In the genomic region with DNA sequence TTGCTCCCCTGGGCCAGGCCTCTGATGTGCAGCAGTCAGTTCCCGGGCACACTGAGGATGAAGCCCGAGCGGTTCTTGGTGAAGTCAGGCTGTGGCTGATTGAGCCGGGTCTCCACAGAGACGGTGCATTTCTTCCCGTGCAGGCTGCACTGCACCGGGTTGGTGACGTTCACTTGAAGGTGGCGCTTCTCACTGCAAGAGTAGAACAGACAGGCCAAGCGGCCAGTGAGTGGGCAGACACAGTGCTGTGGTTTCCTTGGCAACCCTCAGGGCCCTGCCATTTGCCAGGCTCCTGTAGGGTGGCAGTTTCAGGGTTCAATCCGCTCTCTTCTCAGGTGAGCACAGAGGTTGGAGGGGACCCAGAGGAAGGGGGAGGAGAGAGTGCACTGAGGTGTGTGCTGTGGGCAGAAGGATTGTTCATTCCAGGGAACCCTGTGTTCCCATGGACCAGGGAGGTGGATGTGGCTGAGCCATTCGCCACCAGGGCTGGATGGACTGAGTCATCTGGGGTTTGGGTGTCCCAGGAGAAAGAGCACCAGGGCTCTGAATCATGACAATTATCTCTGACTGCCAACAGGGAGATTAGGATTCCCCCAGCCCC, we compare ENCODE assay signal across 9 mouse cellular contexts. TPM values are rescaled to one million over a fixed set of nuclear protein-coding genes. Genes with fewer than 3 reads are reported as not detected.
DNase-seq lines count a peak whose midpoint lies in the region; ATAC-seq lines count a peak whose summit lies in the region.
"Had no signal": no experiment of that assay in that cellular context is flagged by ENCODE, and none has a peak within 500 bp of the region (broad histone marks: within the 10 kb centered on the region; RNA-seq: fewer than 3 reads in every experiment).

No protein-coding gene starts in this region.

- no peak overlapping the region for H3K4me2 ChIP-seq in heart, embryonic 11.5 days
- peak overlapping the region; percentile 94 for H3K4me2 ChIP-seq in hindbrain, embryonic 14.5 days (replicated peaks)
- H3K4me2 ChIP-seq in midbrain, embryonic 12.5 days (replicated peaks): peak overlapping the region; percentile 33
- no peak overlapping the region for H3K4me2 ChIP-seq in intestine, embryonic 15.5 days (replicated peaks)

- H3K9ac ChIP-seq in heart, embryonic 11.5 days (ENCODE audit: low read depth, low read length): no peak overlapping the region
- peak overlapping the region; percentile 100 for H3K9ac ChIP-seq in hindbrain, embryonic 14.5 days
- H3K9ac ChIP-seq in midbrain, embryonic 12.5 days (replicated peaks): peak overlapping the region; percentile 28
- no peak overlapping the region for H3K9ac ChIP-seq in intestine, embryonic 15.5 days

- no peak for DNase-seq in heart, postnatal 10 days
- DNase-seq in cerebellum, postnatal 14 days: peak; percentile 91
- peak; percentile 73 for DNase-seq in hindbrain, embryonic 14.5 days (ENCODE audit: low spot score)
- DNase-seq in urinary bladder, adult 2 months (ENCODE audit: low spot score): no peak
- no peak for DNase-seq in urinary bladder, postnatal 4 days (ENCODE audit: low spot score in 2 of 2)

- intact Hi-C loops in heart, postnatal 10 days (cut with DNase I): no loop called here

- no peaks in the 10 kb centered on the region for H3K9me3 ChIP-seq in heart, embryonic 11.5 days (replicated peaks; ENCODE audit: control insufficient read depth, low read length)
- no peaks in the 10 kb centered on the region for H3K9me3 ChIP-seq in hindbrain, embryonic 14.5 days (ENCODE audit: control insufficient read depth, low read length)
- H3K9me3 ChIP-seq in midbrain, embryonic 12.5 days: no peaks in the 10 kb centered on the region
- H3K9me3 ChIP-seq in intestine, embryonic 15.5 days: no peaks in the 10 kb centered on the region

- WGBS in heart, embryonic 11.5 days (ENCODE audit: insufficient replicate concordance): 46% methylated on average over 12 of the region's 12 CpGs
- WGBS in hindbrain, embryonic 14.5 days: 16% methylated on average over 12 of the region's 12 CpGs
- whole genome bisulfite sequencing in midbrain, embryonic 12.5 days: 19% methylated on average over 12 of the region's 12 CpGs
- 64% methylated on average over 12 of the region's 12 CpGs for WGBS in intestine, embryonic 15.5 days

- ATAC-seq in heart, embryonic 11.5 days (replicated peaks; ENCODE audit: insufficient number of reproducible peaks, low FRiP score, low TSS enrichment): 0 out of 2 replicates have a peak, but pooled peaks have one; percentile 7
- ATAC-seq in hindbrain, embryonic 14.5 days (ENCODE audit: low FRiP score): peak; percentile 84
- ATAC-seq in midbrain, embryonic 12.5 days (ENCODE audit: low FRiP score, low read depth): peak; percentile 64
- ATAC-seq in intestine, embryonic 15.5 days: no peak

- no peak overlapping the region for H3K27ac ChIP-seq in heart, embryonic 11.5 days (ENCODE audit: low read depth, low read length)
- peak overlapping the region; percentile 84 for H3K27ac ChIP-seq in hindbrain, embryonic 14.5 days
- peak overlapping the region; percentile 73 for H3K27ac ChIP-seq in midbrain, embryonic 12.5 days (replicated peaks)
- no peak overlapping the region for H3K27ac ChIP-seq in intestine, embryonic 15.5 days

- H3K4me3 ChIP-seq in heart, embryonic 11.5 days (ENCODE audit: low read depth, low read length): no peak overlapping the region
- peak overlapping the region; percentile 9; the same call in 1 of the 2 replicates for H3K4me3 ChIP-seq in hindbrain, embryonic 14.5 days (replicated peaks; ENCODE audit: low read length)
- H3K4me3 ChIP-seq in midbrain, embryonic 12.5 days: no peak overlapping the region
- no peak overlapping the region for H3K4me3 ChIP-seq in intestine, embryonic 15.5 days (replicated peaks)
- H3K4me3 ChIP-seq: erythroblast, embryonic 14.5 days had no signal

- H3K4me1 ChIP-seq in heart, embryonic 11.5 days (ENCODE audit: control insufficient read depth, insufficient read depth, low read length): peaks cover 19% of the 10 kb centered on the region
- H3K4me1 ChIP-seq in hindbrain, embryonic 14.5 days (replicated peaks; ENCODE audit: control insufficient read depth, insufficient read depth, low read length): peaks cover 64% of the 10 kb centered on the region
- H3K4me1 ChIP-seq in midbrain, embryonic 12.5 days: peaks cover 61% of the 10 kb centered on the region
- H3K4me1 ChIP-seq in intestine, embryonic 15.5 days (replicated peaks): peaks cover 4% of the 10 kb centered on the region; the same call in 1 of the 2 replicates

- peaks cover 13% of the 10 kb centered on the region; the same call in 1 of the 2 replicates for H3K27me3 ChIP-seq in heart, embryonic 11.5 days (ENCODE audit: control insufficient read depth, insufficient read depth, low read length)
- no peaks in the 10 kb centered on the region for H3K27me3 ChIP-seq in hindbrain, embryonic 14.5 days (ENCODE audit: control insufficient read depth, insufficient read depth, low read length)
- H3K27me3 ChIP-seq in midbrain, embryonic 12.5 days: peaks cover 44% of the 10 kb centered on the region
- no peaks in the 10 kb centered on the region for H3K27me3 ChIP-seq in intestine, embryonic 15.5 days (replicated peaks)

- H3K36me3 ChIP-seq in heart, embryonic 11.5 days (ENCODE audit: control insufficient read depth, insufficient read depth, low read length): no peaks in the 10 kb centered on the region
- H3K36me3 ChIP-seq in hindbrain, embryonic 14.5 days (replicated peaks; ENCODE audit: control insufficient read depth, insufficient read depth): peaks cover 26% of the 10 kb centered on the region
- H3K36me3 ChIP-seq in midbrain, embryonic 12.5 days: 0 out of 2 replicates have a peak, but pooled peaks cover 7% of the 10 kb centered on the region
- H3K36me3 ChIP-seq in intestine, embryonic 15.5 days: no peaks in the 10 kb centered on the region

RNA-seq across cellular contexts. Expression of a gene that starts 7.5 kb away (rescaled TPM):
- polyA plus RNA-seq in heart, embryonic 11.5 days (2014; fragmentation: Nextera tagmentation; extraction: Ambion mirVana): 0.51 and 0.74 TPM in 2 replicates
- total RNA-seq in heart, postnatal 10 days (2021): 1 to 10 TPM; 1.9 to 2.0 TPM
- 90.1 and 92.7 TPM in 2 replicates for polyA plus RNA-seq in hindbrain, embryonic 14.5 days (2014; fragmentation: Nextera tagmentation; extraction: Ambion mirVana)
- polyA plus RNA-seq in midbrain, embryonic 12.5 days (2016; fragmentation: Nextera tagmentation; extraction: Ambion mirVana): 58.8 and 70.8 TPM in 2 replicates
- 0.94 and 1.4 TPM in 2 replicates for polyA plus RNA-seq in urinary bladder, adult 2 months (2012; rRNA removed)
- 1.4 and 1.8 TPM in 2 replicates for polyA plus RNA-seq in intestine, embryonic 15.5 days (2015; fragmentation: Nextera tagmentation; extraction: Ambion mirVana)

RNA-seq across cellular contexts. Expression of a gene that starts 55.9 kb away (rescaled TPM):
- 185 and 215 TPM in 2 replicates for polyA plus RNA-seq in heart, embryonic 11.5 days (2014; fragmentation: Nextera tagmentation; extraction: Ambion mirVana)
- 100 to 1,000 TPM; 109 to 117 TPM for total RNA-seq in heart, postnatal 10 days (2021)
- polyA plus RNA-seq in hindbrain, embryonic 14.5 days (2014; fragmentation: Nextera tagmentation; extraction: Ambion mirVana): 256 and 266 TPM in 2 replicates
- 347 and 348 TPM in 2 replicates for polyA plus RNA-seq in midbrain, embryonic 12.5 days (2016; fragmentation: Nextera tagmentation; extraction: Ambion mirVana)
- polyA plus RNA-seq in urinary bladder, adult 2 months (2012; rRNA removed): 69.0 and 75.9 TPM in 2 replicates
- 269 and 297 TPM in 2 replicates for polyA plus RNA-seq in intestine, embryonic 15.5 days (2015; fragmentation: Nextera tagmentation; extraction: Ambion mirVana)

Comparison
In these comparisons a context has a peak if more than half of its experiments do, and no peak if none do; other contexts are left out.
1. H3K27ac ChIP-seq: peak in hindbrain, embryonic 14.5 days (single experiment) and midbrain, embryonic 12.5 days (single experiment); none in heart, embryonic 11.5 days (single experiment) and intestine, embryonic 15.5 days (single experiment).
2. H3K4me2 ChIP-seq: peak in hindbrain, embryonic 14.5 days (single experiment) and midbrain, embryonic 12.5 days (single experiment); none in heart, embryonic 11.5 days (single experiment) and intestine, embryonic 15.5 days (single experiment).
3. H3K9ac ChIP-seq: peak in hindbrain, embryonic 14.5 days (single experiment) and midbrain, embryonic 12.5 days (single experiment); none in heart, embryonic 11.5 days (single experiment) and intestine, embryonic 15.5 days (single experiment).
4. DNase-seq: peak in cerebellum, postnatal 14 days (2 of 2) and hindbrain, embryonic 14.5 days (single experiment); none in heart, postnatal 10 days (0 of 2), urinary bladder, adult 2 months (single experiment) and urinary bladder, postnatal 4 days (0 of 2).
5. RNA of a gene that starts 7.5 kb away (polyA plus RNA-seq): 90.1 to 92.7 TPM in hindbrain, embryonic 14.5 days and 58.8 to 70.8 TPM in midbrain, embryonic 12.5 days; 1.4 to 1.8 TPM in intestine, embryonic 15.5 days, 0.94 to 1.4 TPM in urinary bladder, adult 2 months and 0.51 to 0.74 TPM in heart, embryonic 11.5 days; every median in the first group is over 10 times any median in the second.